Mouse (Mus musculus) small intestine, adult 2 months (tissue): Measurements from ENCODE around the gene Tfe3.

Experiments used
- CTCF ChIP-seq: fragments of 200-500 bp; IDR thresholded peaks from 2 replicates; pipeline ENCODE4 v1.5.1; 2012; ENCODE audit warnings: low read depth, mild to moderate bottlenecking, control low read depth, inconsistent platforms, low read length, moderate library complexity, mixed read lengths; ENCODE audit not compliant: insufficient replicate concordance, insufficient read length; ENCODE audit errors: extremely low read depth
- POLR2A ChIP-seq: fragments of 200-500 bp; IDR thresholded peaks from 2 replicates; pipeline ENCODE4 v1.6.1; 2012; ENCODE audit warnings: low read depth, mild to moderate bottlenecking, control low read depth, inconsistent platforms, low read length, moderate library complexity

DNA sequence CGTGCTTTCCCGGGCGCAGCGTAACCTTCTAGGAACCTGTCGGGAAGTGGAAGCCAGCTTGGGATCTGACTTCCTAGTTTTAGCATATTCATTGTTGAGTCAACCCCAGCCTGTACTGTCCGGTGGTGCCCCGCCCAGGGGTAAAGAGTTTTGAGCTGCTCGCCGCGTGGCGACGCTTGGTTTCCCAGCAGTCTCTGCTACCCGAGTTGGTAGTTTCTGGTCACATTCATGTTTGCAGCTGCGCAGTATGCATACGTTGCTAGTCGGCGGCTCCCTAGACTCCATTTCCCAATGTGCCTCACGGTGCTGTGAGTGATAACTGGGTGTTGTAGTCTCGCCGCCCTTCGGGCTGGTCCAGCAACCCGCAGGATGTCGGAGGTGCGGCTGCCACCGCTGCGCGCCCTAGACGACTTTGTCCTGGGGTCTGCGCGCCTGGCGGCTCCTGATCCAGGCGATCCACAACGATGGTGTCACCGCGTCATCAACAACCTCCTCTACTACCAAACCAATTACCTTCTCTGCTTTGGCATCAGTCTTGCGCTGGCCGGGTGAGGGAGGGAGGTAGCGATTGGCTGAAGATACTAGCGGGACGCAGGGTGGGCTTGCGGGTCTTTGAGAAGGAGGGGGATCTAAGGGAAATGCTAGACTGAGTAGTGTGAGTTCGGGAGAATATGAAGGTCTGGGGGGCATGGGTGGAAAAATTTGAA lies 34.0 kb upstream of the Tfe3 start, which contains the start of gene Praf2:
- no peak for TF ChIP-seq CTCF
- TF ChIP-seq POLR2A: no peak
